Mouse (Mus musculus) lung, embryonic 16.5 days (tissue): ENCODE data around the gene Gm28729. TPM values are rescaled to one million over a fixed set of nuclear protein-coding genes. Genes with fewer than 3 reads are reported as not detected.
A peak's percentile ranks its signal among the peaks of the same experiment; 100 is the strongest.
"Not testable (repeated sequence)": the region's sequence is repeated elsewhere in the genome, so short reads cannot be mapped to it uniquely, and the experiment has no call there.

Experiments
- ATAC-seq: fragments of 200-750 bp; cut with Nextera tagmentation; 2 replicates; pipeline ENCODE4 v1.8.0; 2017; ENCODE audit warnings: low read depth, mild to moderate bottlenecking, moderate library complexity
- H3K27ac ChIP-seq: fragments of 300-500 bp; sonication (generic); 2 replicates; pipeline ENCODE4 v1.5.1; 2014; ENCODE audit warnings: mild to moderate bottlenecking, control low read depth, low read length
- H3K27me3 ChIP-seq: fragments of 300-500 bp; sonication (generic); 2 replicates; pipeline ENCODE4 v1.6.1; 2014; ENCODE audit warnings: low read depth, low read length, mixed read lengths; ENCODE audit not compliant: control insufficient read depth, insufficient read depth
- H3K36me3 ChIP-seq: fragments of 300-500 bp; sonication (generic); 2 replicates; pipeline ENCODE4 v1.6.1; 2014; ENCODE audit warnings: low read length; ENCODE audit not compliant: control insufficient read depth, insufficient read depth
- H3K4me1 ChIP-seq: fragments of 300-500 bp; sonication (generic); replicated peaks from 2 replicates; pipeline ENCODE4 v1.6.1; 2014; ENCODE audit warnings: low read length, mixed read lengths; ENCODE audit not compliant: control insufficient read depth, insufficient read depth
- H3K4me2 ChIP-seq: fragments of 300-500 bp; sonication (generic); 2 replicates; pipeline ENCODE4 v1.6.1; 2014; ENCODE audit warnings: low read depth, low read length, control low read depth
- H3K4me3 ChIP-seq: fragments of 300-500 bp; sonication (generic); 2 replicates; pipeline ENCODE4 v1.5.1; 2014; ENCODE audit warnings: mild to moderate bottlenecking, low read length, control low read depth
- H3K9ac ChIP-seq: fragments of 300-500 bp; sonication (generic); 2 replicates; pipeline ENCODE4 v1.6.1; 2014; ENCODE audit warnings: low read length, control low read depth
- H3K9me3 ChIP-seq: fragments of 300-500 bp; sonication (generic); 2 replicates; pipeline ENCODE4 v1.6.1; 2016; ENCODE audit warnings: low read length; ENCODE audit not compliant: control insufficient read depth
- WGBS: fragments of 180-500 bp; shearing (Covaris S2); extraction: QIAGEN DNeasy Blood & Tissue Kit; methylation state at CpG from one replicate; pipeline ENCODE4 v1.1.7; 2014; 5-methylcytosine and 5-hydroxymethylcytosine counted together
- polyA plus RNA-seq: library from polyadenylated mRNA; unstranded; fragments of >200 nt; fragmentation: Nextera tagmentation; extraction: Ambion mirVana; gene quantifications from 2 replicates; pipeline ENCODE4 v1.2.1, GENCODE M21; 2015

Gene Gm28729
- polyA plus RNA-seq, 1 experiment from 2014 or later, result 1.7 TPM

DNA sequence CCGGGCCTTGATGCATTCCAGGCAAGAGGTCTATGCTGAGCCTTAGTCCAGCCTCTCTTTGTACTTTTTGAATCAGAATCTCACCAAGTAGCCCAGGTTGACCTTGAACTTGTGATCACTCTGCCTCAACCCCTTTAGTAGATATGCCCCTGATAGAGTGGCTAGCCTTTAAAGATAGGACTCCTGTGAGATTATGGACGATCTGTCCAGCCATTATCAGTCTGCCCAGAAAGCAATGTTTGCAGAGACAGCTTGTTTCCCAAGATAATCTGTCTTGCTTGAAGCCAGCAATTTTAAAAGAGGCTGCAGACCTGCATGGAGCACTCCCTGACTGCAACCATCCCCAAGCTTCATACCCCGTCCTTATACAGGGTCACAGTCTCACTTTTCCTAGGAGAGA lies 42.0 kb downstream of the Gm28729 start:
- H3K9ac ChIP-seq, result no peak overlapping the region
- WGBS, result 56% methylated on average over 3 of the region's 3 CpGs
- H3K4me3 ChIP-seq, result no peak overlapping the region
- H3K27ac ChIP-seq, result no peak overlapping the region
- ATAC-seq, result no peak
- no peaks in the 10 kb centered on the region for H3K9me3 ChIP-seq
- H3K36me3 ChIP-seq, result no peaks in the 10 kb centered on the region
- H3K4me1 ChIP-seq, result no peaks in the 10 kb centered on the region
- H3K27me3 ChIP-seq, result no peaks in the 10 kb centered on the region
- H3K4me2 ChIP-seq, result no peak overlapping the region

DNA sequence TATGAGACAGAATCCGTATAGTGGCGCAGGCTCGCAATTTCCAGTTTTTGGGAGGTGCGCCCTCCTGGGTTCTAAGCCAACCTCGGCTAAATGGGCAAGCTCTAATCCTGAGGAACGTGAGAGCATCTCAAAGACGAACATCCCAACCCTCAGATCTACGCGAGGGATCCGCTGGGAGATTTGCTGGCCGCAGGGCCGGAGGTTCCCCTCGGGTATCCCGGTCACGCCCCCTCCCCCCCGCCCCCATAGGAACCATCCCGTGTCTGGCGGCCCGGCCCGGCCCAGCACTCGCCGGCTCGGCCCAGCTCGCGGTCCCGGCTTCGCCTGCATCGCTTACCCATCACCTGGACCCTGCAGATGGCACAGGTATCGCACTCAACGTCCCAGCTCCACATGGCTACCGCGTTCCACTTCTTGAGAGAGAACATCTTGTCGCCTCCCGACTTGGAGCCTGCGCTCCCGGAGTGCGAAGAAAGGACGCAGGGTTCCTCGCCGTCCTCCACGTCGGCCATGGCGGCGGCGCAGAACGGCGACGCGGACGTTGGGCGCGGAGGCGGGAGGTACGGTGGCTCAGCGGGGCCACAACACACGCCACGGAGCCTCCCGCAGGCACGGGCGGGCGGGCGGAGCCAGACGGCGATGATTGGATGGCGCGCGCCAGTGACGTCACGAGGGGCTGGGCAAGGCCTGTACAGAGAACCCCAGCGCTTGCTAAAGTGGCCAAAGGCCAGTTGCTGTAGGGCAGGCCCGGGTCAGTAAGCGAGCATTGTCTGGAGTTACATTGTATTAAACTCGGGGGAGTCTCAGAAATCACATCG lies 46.8 kb downstream of the Gm28729 start, which contains the start of gene Rnf7:
TSS of gene Rnf7 (minus strand) at position 605 of the 818 bp plus-strand sequence.
- under 1% methylated on average over 72 of the region's 74 CpGs for WGBS
- Histone ChIP-seq H3K27ac (peak within 1 kb of the TSS; percentile 81), H3K4me1 (peaks cover 5% of the 10 kb centered on the region; the same call in 1 of the 2 replicates), H3K4me2 (peak within 1 kb of the TSS; percentile 82), H3K9me3 (no peaks in the 10 kb centered on the region), H3K4me3 (peak within 1 kb of the TSS; percentile 74), H3K9ac (peak within 1 kb of the TSS; percentile 87), H3K36me3 (no peaks in the 10 kb centered on the region), H3K27me3 (no peaks in the 10 kb centered on the region)
- ATAC-seq, result peak; percentile 99

DNA sequence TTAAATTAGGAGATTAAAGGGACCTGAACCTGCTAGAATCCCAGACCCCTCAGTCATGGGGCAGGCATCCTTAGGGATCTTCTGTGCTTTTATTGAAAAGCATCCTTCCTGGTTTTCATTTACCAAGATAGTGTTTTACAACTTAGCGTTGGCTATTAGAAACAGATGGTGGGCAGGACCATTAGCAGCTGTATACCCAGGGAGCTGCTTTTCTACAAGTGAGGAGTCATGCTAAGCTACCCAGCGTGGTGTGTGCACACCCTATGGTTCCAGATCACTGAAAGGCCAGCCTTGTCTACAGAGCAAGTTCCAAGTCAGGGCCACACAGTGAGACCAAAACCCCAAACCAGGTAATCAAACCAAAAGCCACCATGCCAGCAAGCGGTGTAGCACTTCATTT lies 52.7 kb downstream of the Gm28729 start:
- Histone ChIP-seq H3K27me3 (no peaks in the 10 kb centered on the region), H3K36me3 (peaks cover 11% of the 10 kb centered on the region; the same call in 1 of the 2 replicates), H3K4me3 (no peak overlapping the region), H3K27ac (no peak overlapping the region), H3K4me2 (no peak overlapping the region), H3K9me3 (no peaks in the 10 kb centered on the region), H3K9ac (no peak overlapping the region), H3K4me1 (peaks cover 4% of the 10 kb centered on the region; the same call in 1 of the 2 replicates)
- WGBS, result 88% methylated on average over 3 of the region's 3 CpGs
- no peak for ATAC-seq

DNA sequence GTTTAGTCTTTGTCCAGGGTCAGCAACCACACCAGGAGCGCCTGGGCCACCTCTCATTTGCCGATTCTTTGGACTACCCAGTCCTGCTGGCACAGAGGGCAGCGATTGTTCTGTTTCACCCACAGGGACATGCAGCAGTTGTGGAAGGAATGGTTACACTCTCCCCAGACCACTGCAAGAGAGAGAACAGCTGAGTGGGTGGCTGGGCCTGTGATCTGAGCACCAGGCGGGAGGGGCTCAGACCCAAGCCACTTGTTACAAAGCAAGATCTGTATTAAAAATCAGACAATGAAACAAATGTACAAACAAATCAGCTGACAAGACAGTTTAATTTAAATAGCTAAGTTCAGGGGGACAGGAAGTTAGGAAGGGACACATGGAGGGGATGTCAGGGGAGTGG lies 53.4 kb downstream of the Gm28729 start:
- H3K4me1 ChIP-seq, ATAC-seq, H3K27me3 ChIP-seq, H3K9ac ChIP-seq, H3K4me2 ChIP-seq, H3K4me3 ChIP-seq, H3K9me3 ChIP-seq, H3K27ac ChIP-seq: not testable (repeated sequence)
- 82% methylated on average over 4 of the region's 4 CpGs for WGBS
- peaks cover 11% of the 10 kb centered on the region; the same call in 1 of the 2 replicates for H3K36me3 ChIP-seq

DNA sequence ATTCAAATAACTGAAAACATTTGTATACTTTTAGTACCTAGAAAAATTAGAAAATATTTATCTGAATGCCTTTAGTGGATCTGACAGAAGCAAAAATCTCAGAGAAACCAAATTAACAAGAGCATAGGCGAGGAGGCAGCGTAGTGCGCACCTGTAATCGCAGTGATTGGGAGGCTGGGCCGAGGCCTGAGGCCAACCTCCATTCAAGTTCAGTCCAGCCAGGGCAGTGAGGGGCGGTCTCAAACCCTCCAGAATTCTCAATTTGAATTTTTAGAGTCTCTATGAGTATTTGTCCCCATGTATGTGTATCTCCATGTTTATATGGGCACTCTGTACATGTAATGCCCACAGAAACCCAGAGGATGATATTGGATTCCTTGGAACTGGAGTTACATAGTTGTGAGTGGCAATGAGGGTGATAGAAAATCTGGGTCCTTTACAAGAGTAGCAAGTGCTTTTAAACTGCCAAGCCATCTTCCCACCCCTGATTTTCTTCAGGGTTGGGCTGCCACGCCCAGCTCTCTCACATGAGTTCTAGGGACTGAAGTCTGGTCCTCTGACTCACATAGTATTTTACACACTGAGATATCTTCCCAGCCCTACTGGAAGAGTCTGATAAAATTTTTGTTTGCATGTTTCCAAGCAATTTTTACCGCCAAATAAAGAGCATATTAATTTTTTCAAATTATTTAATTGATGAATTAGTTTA lies 54.6 kb downstream of the Gm28729 start:
- Histone ChIP-seq H3K9ac (no peak overlapping the region), H3K27me3 (no peaks in the 10 kb centered on the region), H3K27ac (no peak overlapping the region), H3K36me3 (peaks cover 12% of the 10 kb centered on the region), H3K9me3 (no peaks in the 10 kb centered on the region), H3K4me2 (no peak overlapping the region), H3K4me3 (no peak overlapping the region), H3K4me1 (no peaks in the 10 kb centered on the region)
- 91% methylated on average over 8 of the region's 8 CpGs for WGBS
- no peak for ATAC-seq

DNA sequence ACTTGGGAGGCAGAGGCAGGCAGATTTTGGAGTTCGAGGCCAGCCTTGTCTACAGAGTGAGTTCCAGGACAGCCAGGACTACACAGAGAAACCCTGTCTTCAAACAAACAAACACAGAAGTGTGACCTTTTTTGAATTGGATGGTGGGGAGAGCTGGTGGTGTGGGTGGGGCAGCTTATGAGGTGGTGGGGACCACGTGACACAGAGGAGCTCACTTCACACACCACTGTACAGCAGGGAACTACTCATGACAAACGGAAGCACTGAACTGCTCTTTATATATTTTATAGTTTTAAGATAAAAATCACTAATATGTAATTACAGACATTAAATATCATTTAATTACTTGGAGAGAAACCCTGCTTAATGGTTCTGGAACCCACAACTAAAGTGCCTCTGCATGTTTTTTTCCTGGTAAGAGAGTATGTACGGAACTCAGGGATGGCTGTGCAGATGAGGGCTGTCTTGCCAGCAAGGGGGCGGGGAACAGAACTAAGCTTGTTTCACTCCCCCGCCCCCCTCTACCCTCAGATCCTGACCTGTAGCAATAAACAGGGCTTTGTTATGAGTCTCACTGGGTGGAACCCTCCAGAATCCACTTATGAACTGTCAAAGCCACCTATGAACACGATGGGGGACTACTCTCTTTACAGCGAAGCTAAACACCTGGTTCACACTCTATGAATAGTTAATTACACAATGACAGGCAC lies 55.4 kb downstream of the Gm28729 start:
- Histone ChIP-seq H3K27ac (no peak overlapping the region), H3K4me2 (no peak overlapping the region), H3K4me3 (no peak overlapping the region), H3K27me3 (no peaks in the 10 kb centered on the region), H3K9ac (no peak overlapping the region), H3K9me3 (no peaks in the 10 kb centered on the region), H3K4me1 (no peaks in the 10 kb centered on the region), H3K36me3 (peaks cover 12% of the 10 kb centered on the region)
- no peak for ATAC-seq
- 62% methylated on average over 8 of the region's 8 CpGs for WGBS

DNA sequence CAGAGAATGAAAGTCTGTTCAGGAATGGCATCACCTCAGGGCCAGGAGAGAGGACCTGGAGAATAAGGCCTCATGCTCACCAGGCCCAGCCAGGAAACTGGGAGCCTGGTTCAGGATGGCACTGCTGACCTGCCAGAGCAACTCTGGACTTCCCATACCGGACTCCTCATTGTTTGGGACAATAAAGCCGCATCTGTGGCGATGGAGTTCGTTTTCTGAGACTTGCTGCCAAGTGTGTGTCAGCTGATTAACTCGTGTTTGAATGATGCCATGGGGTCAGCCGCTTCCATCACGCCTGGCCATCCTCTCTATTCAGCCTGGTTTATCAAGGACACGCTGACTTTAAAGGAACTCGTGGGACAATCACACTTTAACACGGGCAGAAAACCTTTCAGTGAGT lies 61.4 kb downstream of the Gm28729 start:
- Histone ChIP-seq H3K36me3 (peaks cover 8% of the 10 kb centered on the region), H3K9me3 (peaks cover 8% of the 10 kb centered on the region), H3K4me2 (no peak overlapping the region), H3K4me1 (no peaks in the 10 kb centered on the region), H3K4me3 (no peak overlapping the region), H3K27me3 (no peaks in the 10 kb centered on the region), H3K27ac (no peak overlapping the region), H3K9ac (no peak overlapping the region)
- ATAC-seq, result no peak
- WGBS, result 66% methylated on average over 10 of the region's 10 CpGs

DNA sequence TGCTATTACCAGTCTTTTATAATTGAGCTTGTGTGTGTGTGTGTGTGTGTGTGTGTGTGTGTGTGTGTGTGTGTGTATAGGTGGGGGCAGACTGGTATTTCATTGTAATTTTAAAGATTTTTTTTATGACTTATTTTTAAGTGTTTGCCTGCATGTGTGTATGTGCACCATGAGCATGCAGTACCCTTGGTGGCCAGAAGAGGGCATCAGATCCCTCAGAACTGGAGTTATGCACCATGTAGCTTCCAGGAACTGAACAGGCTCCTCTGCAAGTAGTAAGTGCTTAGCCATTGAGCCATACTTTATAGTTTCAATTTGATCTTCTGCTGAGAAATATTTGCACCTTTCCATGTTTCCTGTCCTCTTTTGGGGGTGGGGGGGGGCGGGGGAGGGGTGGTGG lies 63.5 kb downstream of the Gm28729 start:
- WGBS, result 30% methylated on average over 1 of the region's 1 CpGs
- ATAC-seq, result no peak
- Histone ChIP-seq H3K4me2 (no peak overlapping the region), H3K4me3 (no peak overlapping the region), H3K4me1 (no peaks in the 10 kb centered on the region), H3K27ac (no peak overlapping the region), H3K9me3 (peaks cover 8% of the 10 kb centered on the region), H3K36me3 (peaks cover 4% of the 10 kb centered on the region), H3K9ac (no peak overlapping the region), H3K27me3 (no peaks in the 10 kb centered on the region)
